Mouse (Mus musculus) megakaryocyte, embryonic 14.5 days (primary cell): ENCODE measurements around the gene Pde4d. TPM values are rescaled to one million over a fixed set of nuclear protein-coding genes. Genes with fewer than 3 reads are reported as not detected.
A peak's percentile ranks its signal among the peaks of the same experiment; 100 is the strongest.

ENCODE experiments used
- H3K27me3 ChIP-seq: replicated peaks from 2 replicates; pipeline ENCODE3; 2012; ENCODE audit warnings: inconsistent platforms
- H3K36me3 ChIP-seq: replicated peaks from 2 replicates; pipeline ENCODE3; 2012; ENCODE audit warnings: low read length, inconsistent platforms, mixed read lengths
- H3K4me1 ChIP-seq: 2 replicates; pipeline ENCODE4 v1.6.1; 2012; ENCODE audit warnings: inconsistent platforms
- H3K4me3 ChIP-seq: replicated peaks from 2 replicates; pipeline ENCODE3; 2012; ENCODE audit warnings: moderate library complexity, mild to moderate bottlenecking, inconsistent platforms
- H3K9me3 ChIP-seq: 2 replicates; pipeline ENCODE4 v1.6.1; 2012; ENCODE audit warnings: inconsistent platforms
- FLI1 ChIP-seq: IDR thresholded peaks from 2 replicates; pipeline ENCODE4 v1.6.1; 2012; ENCODE audit warnings: low read length, inconsistent platforms, mixed read lengths
- GATA1 ChIP-seq: IDR thresholded peaks from 3 replicates; pipeline ENCODE4 v1.6.1; 2012; ENCODE audit warnings: mixed read lengths, low read length, inconsistent platforms, borderline replicate concordance
- polyA plus RNA-seq: library from polyadenylated mRNA; stranded (reverse); fragments of >175 nt; gene quantifications from 2 replicates; pipeline ENCODE4 v1.2.3, GENCODE M21; 2012; ENCODE audit warnings: low replicate concordance; ENCODE audit not compliant: insufficient read depth

Gene Pde4d
- polyA plus RNA-seq, 1 experiment = 2.8 TPM

DNA sequence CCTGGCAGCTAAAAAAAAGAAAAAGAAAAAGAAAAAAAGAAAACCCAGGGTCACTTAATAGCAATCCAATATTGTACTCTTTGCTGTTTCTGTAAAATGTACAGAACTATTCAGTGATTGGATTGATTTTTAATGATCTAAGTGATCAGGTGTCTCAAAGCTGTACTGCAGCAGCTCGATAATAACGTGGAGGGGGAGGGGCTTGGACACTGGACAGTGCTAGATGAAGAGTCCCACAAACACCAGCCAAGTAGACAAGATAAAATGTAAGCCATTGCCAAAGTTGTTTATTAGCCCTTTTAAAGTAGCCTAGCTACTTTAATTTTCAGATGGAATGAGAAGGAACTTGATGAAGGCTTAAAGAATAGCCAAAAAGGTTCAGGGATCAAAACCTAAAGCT is 975.2 kb downstream of the Pde4d start:
- Histone ChIP-seq H3K4me1 (no peaks in the 10 kb centered on the region), H3K36me3 (no peaks in the 10 kb centered on the region), H3K9me3 (no peaks in the 10 kb centered on the region), H3K27me3 (no peaks in the 10 kb centered on the region), H3K4me3 (no peak overlapping the region)
- TF ChIP-seq GATA1 (no peak), FLI1 (no peak)

DNA sequence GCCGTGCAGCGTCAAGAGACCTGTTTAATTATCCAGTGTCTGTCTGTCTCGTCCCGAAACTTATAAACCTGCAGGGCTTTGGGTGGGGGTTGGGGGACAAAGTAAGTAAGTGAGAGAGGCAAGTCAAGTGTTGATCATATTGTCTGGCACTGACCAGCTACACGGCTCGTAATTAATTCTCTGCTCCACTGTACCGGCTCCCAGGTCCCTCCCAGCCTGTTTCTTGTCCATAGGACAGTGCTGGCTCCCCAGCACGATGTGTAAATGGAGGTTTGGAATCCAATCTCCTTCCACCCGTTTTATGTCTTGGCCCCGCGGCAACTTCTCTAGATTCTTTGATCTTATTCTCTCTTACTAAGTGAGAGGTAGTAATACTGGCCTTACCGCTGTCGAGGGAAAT is 975.8 kb downstream of the Pde4d start:
- Histone ChIP-seq H3K36me3 (no peaks in the 10 kb centered on the region), H3K9me3 (no peaks in the 10 kb centered on the region), H3K4me1 (no peaks in the 10 kb centered on the region), H3K4me3 (no peak overlapping the region), H3K27me3 (no peaks in the 10 kb centered on the region)
- TF ChIP-seq GATA1 (no peak), FLI1 (no peak)

DNA sequence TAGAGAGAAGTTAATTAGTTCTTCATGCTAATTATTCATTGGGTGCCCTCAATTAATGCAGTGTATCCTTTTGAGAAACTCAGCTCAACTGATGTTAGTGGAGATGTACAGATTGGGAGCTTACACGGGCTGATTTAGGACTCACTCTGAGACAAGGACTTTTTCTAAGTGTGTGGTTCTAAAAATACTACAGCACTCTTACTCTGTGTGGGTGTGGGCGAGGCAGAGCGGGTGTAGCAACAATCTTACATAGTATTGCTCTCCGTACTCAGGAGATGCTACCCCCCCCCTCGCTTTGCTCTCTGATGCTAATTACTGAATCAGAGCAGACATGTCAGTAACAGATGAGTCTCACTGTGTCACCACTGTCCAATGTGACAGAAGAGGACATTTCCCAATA is 976.3 kb downstream of the Pde4d start:
- no peaks in the 10 kb centered on the region for H3K27me3 ChIP-seq
- no peaks in the 10 kb centered on the region for H3K4me1 ChIP-seq
- TF ChIP-seq FLI1 (no peak), GATA1 (no peak)
- H3K36me3 ChIP-seq = no peaks in the 10 kb centered on the region
- H3K9me3 ChIP-seq = no peaks in the 10 kb centered on the region
- no peak overlapping the region for H3K4me3 ChIP-seq

DNA sequence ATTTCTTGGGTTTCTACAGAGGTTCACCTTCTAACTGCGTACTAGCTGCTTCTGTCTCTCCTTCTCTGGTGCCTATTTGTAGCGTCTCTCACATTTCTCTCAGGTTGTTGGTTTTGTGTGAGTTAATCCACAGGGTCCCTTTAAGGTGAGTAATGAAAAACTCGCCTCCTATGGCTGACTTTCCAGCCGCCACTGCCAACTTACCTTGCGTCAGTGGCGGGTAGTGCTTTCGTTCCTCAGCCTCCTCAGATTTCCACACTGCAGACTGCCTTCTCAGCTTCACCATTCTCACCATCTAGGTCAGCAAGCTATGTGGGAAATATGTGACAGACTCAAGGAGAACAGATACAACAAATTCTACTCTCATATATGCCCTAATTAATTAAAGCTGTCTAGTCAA is 977.8 kb downstream of the Pde4d start:
- Histone ChIP-seq H3K9me3 (no peaks in the 10 kb centered on the region), H3K36me3 (no peaks in the 10 kb centered on the region), H3K27me3 (no peaks in the 10 kb centered on the region), H3K4me3 (no peak overlapping the region), H3K4me1 (no peaks in the 10 kb centered on the region)
- no peak for TF ChIP-seq FLI1
- no peak for TF ChIP-seq GATA1

DNA sequence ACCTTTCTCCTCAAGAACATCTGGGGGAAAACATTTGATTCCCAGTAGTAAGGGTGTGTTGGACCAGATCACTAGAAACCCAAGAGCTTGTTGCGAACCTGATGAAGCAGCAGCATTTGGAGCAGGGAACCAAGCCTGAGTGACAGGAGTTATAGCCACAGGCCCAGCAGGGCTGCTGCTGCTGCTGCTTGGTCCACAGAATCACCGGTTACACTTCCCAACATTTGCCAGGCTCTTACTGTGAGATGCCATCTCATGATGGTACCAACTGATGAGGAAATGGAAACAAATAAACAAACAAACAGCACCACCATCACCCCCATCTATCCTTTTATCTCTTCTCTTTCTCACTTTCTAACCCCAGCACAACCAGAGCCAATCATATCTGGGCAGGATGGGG is 979.8 kb downstream of the Pde4d start:
- Histone ChIP-seq H3K4me1 (no peaks in the 10 kb centered on the region), H3K9me3 (no peaks in the 10 kb centered on the region), H3K27me3 (no peaks in the 10 kb centered on the region), H3K36me3 (no peaks in the 10 kb centered on the region), H3K4me3 (no peak overlapping the region)
- TF ChIP-seq GATA1 (no peak), FLI1 (no peak)

DNA sequence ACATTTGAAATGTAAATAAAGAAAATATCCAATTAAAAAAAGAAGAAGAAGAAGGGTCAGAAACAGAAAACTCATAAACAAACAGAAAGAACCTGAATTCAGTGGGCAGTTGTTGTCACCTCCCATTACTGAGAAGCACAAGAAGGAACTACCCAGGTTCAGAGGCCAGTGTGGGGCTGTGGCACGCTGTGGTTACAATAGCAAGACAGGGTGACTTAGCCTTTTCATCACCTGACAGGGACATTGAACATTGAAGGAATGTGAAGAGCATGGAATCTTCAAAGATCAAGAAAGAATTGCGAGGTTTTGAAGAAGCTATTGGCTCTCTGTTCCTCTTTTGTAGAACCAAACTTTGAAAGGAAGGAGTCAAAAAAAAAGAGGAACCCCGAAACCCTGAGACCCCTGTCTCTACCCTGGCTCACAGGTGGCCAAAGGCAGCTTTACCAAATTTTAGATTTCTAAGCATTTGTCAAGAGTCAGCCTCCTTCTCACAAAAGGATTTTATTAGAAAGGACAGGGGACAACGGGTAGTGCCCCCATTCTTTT is 987.6 kb downstream of the Pde4d start:
- Histone ChIP-seq H3K4me3 (no peak overlapping the region), H3K27me3 (peaks cover 9% of the 10 kb centered on the region), H3K9me3 (no peaks in the 10 kb centered on the region), H3K4me1 (peaks cover 11% of the 10 kb centered on the region), H3K36me3 (no peaks in the 10 kb centered on the region)
- TF ChIP-seq FLI1 = no peak
- TF ChIP-seq GATA1 = no peak

DNA sequence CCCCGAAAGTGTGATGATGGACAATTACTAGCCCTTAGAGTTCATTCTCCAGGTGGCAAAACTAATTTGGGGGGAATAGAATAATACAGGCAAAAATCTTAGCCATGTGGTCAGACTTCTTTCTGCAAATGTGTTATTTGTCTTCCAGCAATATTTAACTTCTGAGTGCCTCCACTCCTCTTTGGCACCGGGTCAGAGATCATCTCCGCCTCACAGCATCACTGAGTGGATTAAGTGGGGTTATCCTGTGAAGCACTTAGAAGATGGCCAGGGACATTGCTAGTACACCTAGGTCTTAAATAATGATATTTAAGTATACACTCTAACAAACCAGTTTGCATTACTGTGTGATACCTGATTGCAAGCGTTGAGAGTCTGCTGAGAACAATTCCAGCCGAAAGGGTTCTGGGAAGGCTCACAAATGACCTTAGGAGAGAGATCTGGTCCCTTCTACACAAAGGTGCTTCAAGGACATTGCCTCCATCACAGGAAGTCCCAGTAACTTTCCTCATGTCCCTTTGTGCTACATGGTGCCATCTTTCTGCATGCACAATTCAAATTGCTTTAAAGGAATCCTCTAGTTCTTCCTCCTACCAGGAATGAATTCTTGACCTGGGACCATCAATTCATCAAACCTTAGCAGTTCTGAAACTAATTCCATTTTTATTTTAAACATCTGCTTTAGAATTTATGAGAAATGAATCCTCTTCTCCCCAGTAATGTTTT is 989.9 kb downstream of the Pde4d start:
- Histone ChIP-seq H3K9me3 (no peaks in the 10 kb centered on the region), H3K4me1 (peaks cover 11% of the 10 kb centered on the region), H3K36me3 (no peaks in the 10 kb centered on the region), H3K4me3 (no peak overlapping the region), H3K27me3 (peaks cover 9% of the 10 kb centered on the region)
- TF ChIP-seq GATA1 (no peak), FLI1 (no peak)

DNA sequence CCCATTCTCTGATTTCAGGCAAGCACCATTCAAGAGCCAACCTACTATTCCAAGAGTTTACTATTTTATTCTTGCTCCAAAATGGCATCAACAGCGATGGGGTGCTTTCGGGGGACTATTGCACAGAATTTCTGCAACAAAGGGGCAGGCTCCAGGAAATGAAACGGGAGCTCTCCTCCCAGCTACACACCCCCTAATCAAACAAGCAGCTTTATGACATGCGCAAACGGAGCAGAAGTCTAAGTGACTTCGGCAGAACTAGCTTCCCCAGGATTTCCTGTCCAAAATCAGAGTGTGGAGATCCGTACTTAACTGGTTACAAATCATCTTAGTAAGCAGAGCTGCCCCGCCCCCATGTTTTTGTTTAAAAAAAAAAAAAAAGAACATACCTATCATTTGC is 990.6 kb downstream of the Pde4d start:
- H3K36me3 ChIP-seq = no peaks in the 10 kb centered on the region
- TF ChIP-seq FLI1 (no peak), GATA1 (no peak)
- H3K4me1 ChIP-seq = peaks cover 11% of the 10 kb centered on the region
- H3K27me3 ChIP-seq = peaks cover 9% of the 10 kb centered on the region
- H3K9me3 ChIP-seq = no peaks in the 10 kb centered on the region
- peak overlapping the region; percentile 89 for H3K4me3 ChIP-seq

DNA sequence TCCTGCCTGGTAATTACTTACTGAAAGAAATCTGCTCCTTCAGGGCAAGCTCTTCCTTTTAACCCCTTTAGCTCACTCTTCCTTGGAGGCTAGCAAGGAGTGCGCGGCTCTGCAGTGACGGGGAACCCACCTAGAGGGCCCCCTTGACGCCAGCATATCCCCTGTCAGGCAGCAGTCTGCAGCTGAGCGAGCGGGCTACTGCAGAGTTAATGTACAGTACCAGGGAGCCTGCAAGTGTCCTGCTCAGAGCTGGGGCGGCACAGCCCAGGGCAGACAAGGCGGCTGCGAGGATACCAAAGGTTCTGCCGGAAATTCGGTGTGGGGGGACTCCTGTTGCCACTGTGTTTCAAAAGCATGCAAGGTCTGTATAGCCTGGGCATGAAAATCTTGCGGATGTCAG is 991.1 kb downstream of the Pde4d start:
- Histone ChIP-seq H3K4me1 (peaks cover 11% of the 10 kb centered on the region), H3K36me3 (no peaks in the 10 kb centered on the region), H3K9me3 (no peaks in the 10 kb centered on the region), H3K27me3 (peaks cover 9% of the 10 kb centered on the region), H3K4me3 (peak overlapping the region; percentile 89)
- TF ChIP-seq GATA1 (no peak), FLI1 (no peak)

DNA sequence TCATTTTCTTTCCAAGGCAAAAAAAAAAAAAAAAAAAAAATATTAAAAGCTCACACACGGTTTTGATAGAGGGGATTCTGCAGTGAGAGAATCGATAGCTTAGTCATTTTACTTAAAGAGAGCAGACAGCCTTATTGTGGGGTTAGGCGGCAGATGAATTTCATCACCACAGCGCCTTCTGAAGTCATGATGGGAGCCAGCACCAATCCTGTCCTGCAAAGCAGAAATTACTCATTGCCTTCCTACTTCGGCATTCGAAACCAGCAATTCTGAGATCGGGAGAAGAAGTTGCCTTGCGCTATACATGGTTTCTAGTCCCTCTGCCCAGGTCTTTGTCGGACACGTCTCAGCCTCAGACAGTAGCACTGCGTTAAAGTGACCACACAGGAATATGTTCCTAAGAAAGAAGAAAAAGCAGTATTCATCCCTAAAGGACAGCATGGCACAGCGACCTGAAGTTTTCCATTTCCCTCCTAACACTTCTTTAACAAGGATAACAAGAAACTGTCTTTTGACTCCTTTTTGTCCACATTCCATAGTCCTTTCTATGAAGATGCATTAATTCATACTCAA is 991.7 kb downstream of the Pde4d start:
- no peak for TF ChIP-seq GATA1
- no peak for TF ChIP-seq FLI1

DNA sequence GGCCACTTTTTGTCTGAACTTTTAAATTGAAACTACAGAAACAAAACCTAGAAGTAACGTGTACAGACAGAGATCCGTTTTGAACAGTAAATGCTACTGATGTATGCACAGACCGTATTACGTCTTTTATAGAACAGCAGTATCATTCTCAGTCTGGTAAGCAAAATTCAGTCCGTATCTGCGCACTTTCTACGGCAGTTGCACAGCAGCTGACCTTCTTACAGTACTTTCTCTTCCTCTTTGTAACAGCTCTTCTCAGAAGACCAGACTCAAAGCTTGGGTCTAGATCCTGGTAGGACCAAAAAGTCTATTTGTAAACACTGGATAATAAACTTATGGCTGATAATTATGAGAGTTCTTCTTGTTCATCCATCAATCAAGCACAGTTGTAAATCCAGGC is 996.4 kb downstream of the Pde4d start:
- Histone ChIP-seq H3K9me3 (peaks cover 2% of the 10 kb centered on the region), H3K4me3 (peak overlapping the region; percentile 12), H3K27me3 (peaks cover 5% of the 10 kb centered on the region), H3K4me1 (peaks cover under 1% of the 10 kb centered on the region), H3K36me3 (no peaks in the 10 kb centered on the region)
- TF ChIP-seq FLI1 (no peak), GATA1 (no peak)

More for the DNA sequence above, 991.7 kb downstream of the Pde4d start:
- Histone ChIP-seq H3K36me3 (no peaks in the 10 kb centered on the region), H3K27me3 (peaks cover 9% of the 10 kb centered on the region), H3K4me3 (peak overlapping the region; percentile 10), H3K9me3 (no peaks in the 10 kb centered on the region), H3K4me1 (peaks cover 11% of the 10 kb centered on the region)
